Mouse (Mus musculus) frontal cortex, postnatal 10 days (tissue): ENCODE data around the gene Vmp1.

Experiments used
- DNase-seq, 2 experiments: peaks; one replicate each; pipeline ENCODE4 v3.0.0; 2022; ENCODE audit warnings: low spot score in 2 of 2, mixed read lengths in 1 of 2

Gene Vmp1

DNA sequence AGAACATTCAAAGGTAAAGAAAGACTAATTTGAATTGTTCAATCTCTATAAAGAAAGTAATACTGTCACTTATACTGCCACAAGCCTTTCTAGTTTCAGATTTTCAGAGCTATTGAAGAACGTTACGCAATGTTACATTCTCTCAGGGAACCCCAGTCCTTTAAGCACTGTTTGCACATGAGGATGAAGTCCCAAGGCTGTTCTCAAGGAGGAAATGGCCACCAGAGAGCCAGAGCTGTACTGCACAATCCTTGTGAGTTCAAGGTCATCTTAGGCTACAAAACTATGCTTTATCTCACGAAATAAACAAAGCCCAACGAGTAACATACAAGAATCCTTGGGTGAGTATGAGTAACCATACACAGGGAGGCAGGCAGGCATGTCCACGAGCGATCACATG is 49.2 kb downstream of the Vmp1 start:
- DNase-seq = no peak

DNA sequence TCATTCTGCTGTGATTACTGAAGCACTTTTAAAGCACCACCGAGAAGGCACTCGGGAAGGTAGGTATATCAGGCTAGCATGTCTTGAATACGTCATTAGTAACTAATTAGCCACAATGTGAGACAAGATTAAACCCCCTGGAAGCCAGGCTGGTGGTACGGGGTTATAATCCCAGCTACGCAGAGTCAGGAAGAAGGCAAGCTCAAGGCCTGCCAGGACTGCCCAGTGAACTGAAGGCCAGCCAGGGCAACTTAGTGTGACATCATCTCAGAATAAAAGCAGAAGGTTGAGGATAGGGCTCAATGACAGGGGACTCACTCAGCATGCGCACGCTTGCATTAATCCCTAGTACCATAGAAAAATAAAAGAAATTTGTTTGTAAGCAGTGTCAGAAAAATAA is 53.7 kb downstream of the Vmp1 start:
- DNase-seq = no peak

DNA sequence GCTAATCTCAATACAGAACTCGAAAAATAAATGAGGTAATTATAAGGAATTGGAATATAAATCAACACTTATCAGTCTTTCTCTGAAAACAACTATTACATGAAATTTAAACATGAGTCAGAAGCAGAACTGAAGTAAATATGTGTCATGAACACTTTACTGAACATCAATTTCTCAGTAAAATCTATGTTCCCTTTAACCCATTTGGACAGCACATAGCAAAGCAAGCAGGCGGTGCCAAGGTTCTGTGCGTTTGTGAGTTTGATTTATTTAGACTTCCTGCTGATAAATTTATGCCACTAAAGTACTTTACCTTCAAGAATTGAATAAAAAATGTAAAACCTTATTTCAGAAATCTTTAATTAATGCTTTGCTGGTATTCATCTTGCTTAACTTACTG is 54.2 kb downstream of the Vmp1 start:
- DNase-seq = no peak

DNA sequence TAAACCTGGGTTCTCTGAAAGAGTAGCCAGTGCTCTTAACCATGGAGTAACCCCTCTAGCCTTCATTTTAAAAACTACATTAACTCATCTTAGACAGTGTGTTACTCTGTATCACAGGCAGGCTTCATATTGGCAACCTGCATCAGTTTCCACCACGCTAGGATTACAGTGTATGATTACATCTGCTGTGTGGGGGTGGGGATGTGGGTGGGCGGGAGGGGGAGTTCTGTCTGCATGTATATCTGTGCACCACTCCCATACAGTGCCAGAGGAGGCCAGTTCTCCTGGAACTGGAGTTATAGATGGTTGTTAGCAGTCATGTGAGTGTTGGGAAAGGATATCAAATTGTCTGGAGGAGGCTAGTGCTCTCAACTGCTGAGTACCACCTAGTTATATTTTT is 55.2 kb downstream of the Vmp1 start:
- no peak for DNase-seq

DNA sequence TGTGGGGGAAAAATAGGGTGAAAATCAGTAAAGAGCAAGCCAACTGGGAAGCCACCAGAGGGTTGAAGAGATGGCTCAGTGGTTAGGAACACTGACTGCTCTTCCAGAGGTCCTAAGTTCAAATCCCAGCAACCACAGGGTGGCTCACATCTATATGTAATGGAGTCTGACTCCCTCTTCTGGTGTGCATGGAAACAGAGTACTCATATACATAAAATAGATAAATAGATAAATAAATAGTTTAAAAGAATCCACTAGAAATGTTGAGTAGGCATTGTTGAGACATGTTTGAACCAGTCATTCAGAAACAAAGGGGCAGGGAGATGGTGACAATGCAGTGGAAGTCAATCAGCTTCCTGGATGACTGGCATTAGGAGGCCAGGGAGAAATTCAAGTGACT is 56.0 kb downstream of the Vmp1 start:
- no peak for DNase-seq

DNA sequence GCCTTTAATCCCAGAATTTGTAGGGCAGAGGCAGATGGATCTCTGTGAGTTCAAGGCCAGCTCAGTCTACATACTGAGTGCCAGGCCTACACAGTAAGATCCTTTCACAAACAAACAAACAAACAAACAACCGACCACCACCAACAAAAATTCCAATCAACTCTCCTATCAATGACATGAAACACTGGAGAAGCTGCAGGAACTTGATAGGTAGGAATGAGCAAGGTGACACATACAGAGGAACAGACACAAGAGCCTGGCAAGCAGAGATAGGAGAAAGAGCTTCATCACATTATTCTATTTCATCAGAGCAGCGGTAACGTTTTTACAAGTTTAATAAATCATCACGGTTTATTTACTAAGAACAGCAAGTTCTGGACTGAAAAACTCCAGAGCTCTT is 56.9 kb downstream of the Vmp1 start:
- DNase-seq = no peak

DNA sequence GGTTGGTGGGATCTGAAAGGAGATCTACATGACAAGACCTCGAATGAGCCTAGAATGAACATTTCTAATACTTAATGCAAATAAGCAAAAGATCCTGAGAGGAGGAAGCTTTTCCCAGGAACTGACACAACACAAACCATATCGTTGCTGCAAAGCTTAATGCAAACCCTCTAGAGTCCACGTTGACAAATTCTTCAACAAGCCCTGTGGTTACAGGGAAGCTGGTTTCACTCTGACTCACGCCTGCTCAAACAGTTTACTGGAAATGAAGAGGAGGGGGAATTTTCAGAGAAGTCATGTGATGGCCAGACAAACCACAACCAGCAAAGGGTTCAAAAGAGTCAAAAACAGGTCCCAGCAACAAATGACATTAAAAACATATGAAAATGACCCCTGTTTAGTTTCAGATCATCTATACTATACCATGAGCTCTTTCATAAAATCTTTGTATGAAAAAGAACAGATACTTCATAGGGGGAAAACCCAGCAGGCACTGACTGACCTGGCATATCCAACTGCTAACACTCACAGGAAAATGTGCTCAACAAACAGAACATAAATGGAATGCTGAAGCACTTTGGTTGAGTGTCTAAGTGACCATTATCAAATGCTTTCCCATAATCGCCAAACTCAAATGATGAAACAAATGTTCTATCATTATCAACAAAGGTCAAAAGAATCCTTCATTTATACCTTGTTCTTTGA is 59.2 kb downstream of the Vmp1 start:
- DNase-seq = no peak

DNA sequence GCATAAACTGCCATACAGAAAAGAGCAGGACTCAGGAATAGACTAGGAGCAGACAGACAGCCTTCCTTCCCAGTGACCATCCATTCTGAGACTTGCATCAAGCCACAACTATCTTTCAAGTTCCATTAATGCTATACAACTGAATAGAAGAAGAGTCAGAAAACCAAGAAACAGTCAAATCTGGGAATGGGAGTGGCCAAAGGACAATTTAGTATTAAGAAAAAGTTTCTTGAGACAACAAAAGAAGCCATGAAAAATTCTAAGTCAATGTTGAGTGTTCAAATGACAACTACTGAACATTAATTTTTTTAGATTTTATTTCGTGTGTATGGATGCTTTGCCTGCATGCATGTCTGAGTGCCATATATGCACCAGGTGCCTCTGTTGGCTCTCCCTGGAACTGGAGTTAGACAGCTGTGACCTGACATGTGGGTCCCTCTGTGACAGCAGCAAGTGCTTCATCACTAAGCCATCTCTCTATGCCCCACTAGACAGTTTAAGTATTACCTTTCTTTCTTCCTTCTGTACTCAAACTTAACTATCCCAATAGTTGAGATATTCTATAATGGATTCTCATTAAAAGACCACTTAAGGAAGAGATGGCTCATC is 60.1 kb downstream of the Vmp1 start:
- no peak for DNase-seq

DNA sequence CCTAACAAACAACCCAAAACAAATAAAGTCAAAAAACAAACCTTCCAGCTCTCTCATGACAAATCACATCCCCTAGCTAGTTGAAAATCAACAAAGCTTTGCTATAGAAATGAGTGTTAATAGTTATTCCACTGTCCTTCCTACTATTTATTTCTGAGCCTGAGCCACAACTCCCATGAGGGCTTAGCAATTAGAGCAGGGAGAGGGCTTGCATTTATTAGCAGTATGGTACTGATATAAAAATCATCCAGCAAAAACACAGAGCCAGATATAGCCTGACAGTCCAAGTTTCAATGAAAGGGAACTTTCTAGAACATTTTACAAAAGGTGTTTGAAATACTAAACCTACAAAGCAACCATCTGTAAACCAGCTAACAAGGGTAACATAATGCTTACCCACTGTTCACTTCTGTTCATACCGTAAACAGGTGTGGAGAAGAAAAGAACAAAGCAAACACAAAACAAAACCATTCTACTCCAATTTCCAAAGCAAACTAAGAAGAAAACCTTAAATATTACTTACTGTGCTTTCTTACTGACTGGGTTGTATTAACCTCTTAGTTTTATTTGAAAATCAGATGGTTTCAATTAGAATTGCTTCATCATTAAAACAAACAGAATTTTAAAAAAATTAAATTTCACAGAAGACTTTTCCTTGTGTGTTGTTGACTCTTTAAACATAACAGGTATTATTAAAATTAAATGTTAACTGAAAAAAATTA is 61.3 kb downstream of the Vmp1 start:
- DNase-seq = no peak

DNA sequence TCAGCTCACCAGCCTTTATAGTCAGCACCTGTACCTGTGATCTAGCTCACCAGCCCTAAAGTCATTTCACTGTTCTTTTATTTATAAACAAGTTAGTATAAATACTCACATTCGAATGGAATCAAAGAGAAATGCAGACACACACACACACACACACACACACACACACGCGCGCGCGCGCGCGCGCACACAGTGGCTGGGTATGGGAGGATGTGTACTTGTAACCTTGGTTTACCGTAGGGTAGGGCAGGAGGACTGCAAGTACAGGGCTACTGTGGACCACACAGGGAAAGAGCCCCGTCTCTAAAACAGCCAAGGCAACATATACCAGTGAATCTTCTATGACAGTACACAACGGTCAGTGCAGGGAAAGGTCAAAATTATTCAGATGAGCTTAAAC is 62.5 kb downstream of the Vmp1 start:
- no peak for DNase-seq

DNA sequence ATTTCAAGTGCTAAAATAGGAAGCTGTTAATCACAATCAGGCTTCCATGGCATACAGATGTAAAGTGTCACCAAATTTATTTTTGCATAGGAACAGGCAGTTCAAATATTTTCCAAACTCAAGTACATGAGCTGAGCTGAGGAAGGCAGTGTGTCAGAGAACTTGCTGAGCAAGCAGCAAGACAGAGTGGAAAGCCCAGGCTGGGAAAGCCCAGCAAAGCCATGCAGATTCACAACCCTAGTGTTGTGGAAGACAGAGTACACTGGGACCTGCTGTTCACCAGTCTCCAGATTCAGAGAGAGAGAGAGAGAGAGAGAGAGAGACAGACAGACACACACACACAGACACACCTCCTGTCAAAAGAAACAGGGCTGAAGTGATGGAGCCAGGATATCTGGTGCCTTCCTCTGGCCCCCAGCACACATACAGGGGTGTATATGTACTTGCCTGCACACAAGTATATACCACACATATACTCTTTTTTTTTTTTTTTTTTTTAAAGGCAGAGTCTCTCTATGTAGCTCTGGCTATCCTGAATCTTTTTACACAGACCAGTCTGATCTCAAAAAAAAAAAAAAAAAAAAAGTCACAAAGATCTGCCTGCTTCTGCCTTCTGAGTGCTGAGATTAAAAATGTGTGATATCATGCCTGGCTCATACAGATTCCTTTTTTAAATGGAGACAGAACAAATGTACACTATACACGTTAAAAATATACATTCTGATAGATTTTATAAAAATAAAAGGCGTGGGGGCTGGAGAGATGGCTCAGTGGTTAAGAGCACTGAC is 64.9 kb downstream of the Vmp1 start:
- no peak for DNase-seq

DNA sequence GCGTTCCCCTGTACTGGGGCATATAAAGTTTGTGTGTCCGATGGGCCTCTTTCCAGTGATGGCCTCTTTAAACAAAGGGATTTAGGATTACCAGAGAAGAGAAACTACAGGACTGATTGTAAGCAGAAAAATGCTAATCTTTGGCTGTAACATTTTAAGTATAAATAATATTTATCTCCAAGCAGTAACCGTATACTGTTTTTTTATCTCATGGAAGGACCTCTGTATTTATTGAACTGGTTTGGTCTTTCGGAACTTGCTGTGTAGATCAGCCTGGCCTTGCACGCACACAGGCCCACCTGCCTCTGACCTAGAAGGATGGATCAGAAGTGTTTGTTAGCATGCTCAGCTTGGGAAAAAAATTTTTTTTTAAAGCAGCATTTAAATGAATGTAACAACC is 69.0 kb downstream of the Vmp1 start:
- DNase-seq = no peak

DNA sequence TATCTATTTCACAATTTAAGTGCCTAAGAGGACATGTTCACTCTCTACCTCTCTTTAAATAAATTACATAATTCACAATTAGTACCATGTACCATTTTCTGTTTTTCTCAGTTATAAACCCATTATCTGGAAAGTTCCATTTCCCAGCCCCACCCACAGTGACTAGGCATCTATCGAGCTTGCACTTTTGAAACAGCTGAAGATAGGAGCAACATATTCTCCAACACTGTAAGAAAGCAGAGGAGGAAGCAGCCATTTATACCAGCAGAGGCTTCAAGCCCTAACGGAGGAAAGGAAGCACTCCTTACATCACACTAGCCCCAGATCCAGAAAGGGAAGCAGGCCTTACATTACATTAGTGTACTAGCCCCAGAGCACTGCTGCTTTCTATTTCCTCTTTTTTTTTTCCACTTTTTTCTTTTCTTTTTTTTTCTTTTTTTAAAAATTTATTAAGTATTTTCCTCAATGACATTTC is 69.5 kb downstream of the Vmp1 start:
- no peak for DNase-seq

DNA sequence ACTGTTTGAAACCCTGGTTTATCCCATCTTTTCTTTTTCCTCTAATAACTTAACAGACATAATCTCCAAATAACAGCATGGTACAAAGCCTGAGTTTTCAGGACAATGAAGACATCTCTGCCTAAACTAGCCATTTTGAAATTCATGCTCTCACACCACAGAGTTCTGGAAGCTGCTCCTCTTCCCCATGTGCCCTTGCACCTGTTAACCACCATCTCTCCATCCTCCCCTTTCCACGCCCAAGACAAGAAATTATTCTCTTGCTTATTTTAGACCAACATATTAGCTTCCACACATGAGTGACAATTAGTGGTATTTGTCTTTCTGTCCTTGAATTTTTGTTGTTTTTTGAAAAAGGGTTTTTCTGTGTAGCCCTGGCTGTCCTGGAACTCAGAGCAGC is 71.6 kb downstream of the Vmp1 start:
- no peak for DNase-seq

DNA sequence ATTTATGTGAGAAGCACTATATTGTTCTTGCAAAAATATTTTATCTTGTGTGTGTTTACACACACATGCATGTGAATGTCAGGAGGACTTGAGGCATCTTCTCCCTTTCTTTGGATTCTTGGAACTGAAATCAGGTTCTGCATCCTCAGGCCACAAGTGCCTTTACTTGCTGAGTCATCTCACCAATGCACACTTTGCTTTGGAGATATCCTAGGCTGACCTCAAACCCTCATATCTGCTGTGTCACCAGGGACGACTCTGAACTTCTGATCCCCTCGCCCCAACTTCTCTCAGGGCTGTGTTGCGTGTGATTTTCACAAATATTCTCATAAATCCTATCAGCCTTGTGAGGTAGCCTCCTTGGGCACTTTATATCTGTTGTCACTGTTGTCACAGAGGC is 73.4 kb downstream of the Vmp1 start:
- DNase-seq = no peak

DNA sequence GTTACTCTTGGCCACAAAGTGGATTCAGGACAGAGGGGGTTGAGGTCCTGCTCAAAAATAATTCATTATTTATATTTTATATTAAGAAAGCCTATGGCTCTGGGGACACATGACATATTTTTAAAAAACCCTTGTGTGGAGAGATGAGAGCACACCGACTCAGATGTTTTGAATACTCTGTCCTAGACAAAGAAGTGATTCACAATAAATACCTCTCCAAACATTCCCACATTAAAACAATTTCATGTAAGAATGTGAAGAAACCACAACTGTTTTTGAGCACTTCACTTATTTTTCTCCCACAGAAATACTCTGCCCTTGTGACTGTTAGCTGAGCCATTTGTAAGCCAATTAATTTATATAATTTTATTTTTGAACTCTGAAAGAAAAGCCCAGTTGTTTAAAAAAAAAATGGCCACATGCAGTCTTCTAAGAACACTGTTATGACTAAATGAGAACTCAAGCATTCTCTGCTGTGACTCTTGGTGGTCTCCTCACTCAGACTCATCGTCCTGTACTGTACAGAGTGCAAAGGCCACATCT is 75.8 kb downstream of the Vmp1 start:
- DNase-seq = no peak

DNA sequence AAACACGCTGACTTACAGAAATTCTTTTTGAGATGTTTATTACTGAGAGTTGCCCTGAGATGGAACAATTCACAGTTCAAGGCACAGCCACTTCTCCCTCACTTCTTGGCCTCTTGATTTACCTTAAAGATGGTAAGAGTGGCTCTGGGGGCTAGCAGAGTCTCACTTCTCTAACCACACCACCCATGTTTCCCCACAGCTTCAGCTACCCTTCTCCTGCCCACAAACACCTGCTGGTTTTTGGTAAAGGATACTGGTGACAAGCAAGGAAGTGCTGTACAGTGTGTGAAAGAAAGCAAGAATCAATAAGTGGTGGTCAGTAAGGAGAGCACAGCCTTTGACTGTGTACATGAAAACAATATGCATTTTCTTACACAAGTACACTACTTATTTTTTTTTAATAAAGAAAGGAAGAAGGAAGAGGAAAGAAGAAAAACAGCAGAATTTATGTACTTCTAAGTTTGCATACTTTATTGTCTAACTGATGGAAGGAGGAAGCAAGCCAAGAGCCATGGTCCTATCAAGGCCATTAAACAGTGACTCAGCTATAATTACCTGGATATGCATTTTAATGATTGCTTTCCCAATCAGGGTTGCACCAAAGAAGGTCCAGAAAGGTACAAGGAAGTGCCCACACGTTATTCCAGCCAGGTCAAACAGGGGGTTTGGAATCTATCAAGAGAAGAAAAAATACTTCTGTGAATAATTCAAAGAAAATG is 76.9 kb downstream of the Vmp1 start:
- DNase-seq = no peak

DNA sequence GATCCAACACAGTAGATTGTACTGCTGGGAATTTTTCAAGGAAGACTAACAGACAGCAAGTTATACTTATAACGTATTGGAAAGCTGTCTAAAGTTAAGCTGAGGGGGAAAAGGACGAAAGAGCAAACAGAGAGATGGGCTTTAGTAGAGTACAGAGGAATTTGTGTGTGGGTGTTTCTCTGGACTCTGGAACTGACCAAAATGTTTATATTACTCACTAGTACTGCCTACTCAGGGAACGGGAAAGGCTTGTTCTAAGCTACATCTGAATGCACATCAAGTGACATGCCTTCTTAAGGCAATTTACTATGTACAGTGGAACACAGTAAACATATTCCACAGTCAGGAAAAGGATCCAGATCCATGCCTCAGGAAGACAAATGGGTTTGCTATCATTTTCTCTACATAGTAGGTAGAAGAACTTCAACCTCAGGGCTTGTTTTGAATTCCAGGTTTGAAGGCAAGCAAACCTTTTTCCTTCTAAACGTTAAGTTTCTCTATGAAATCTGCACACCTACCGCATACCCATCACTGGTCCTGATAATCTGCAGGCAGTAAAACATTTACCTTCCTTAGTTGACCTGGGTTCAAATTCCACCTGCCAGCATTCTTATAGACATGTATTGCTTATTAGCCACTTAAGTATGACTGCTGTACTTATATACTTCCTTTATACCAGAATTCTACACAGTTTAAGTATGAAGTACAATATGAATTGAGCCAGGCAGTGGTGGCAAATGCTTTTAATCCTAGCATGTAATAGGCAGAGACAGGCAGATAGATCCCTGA is 78.7 kb downstream of the Vmp1 start:
- no peak for DNase-seq

DNA sequence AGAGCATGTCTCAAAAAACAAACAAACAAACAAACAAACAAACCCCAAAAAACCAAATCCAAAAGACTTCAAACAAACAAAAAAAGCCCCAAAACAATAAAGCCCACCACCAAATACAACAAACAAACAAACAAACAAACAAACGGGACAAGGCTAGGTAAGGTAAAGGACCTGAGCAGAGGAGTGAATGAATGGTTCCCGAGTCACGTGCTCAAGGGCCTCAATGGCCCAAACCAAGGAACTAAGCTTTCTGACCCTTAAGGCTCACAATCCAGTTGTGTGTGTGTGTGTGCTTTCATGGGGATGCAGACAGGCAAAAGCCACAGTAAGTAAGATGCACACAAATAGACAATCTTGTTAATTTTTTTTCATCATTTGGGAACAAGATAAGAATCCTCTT is 79.3 kb downstream of the Vmp1 start:
- DNase-seq = no peak

DNA sequence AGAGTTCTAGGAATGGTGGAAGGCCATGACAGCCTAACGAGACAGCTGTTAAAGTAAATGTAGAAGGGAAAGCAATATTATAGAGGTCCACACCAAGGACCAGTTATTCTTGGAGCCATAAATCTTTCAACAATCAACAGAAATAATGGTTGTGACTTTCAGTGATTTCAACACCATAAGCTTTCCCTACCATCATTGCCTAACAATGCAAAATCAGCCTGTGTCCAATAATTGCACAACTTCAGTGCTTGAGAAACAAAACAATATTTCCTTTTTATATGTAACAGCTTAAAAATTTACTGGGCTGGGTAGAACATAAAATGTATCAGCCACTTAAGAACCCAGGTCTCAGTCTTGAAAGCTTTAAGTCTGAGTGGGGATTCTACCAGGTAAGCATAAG is 79.9 kb downstream of the Vmp1 start:
- no peak for DNase-seq

DNA sequence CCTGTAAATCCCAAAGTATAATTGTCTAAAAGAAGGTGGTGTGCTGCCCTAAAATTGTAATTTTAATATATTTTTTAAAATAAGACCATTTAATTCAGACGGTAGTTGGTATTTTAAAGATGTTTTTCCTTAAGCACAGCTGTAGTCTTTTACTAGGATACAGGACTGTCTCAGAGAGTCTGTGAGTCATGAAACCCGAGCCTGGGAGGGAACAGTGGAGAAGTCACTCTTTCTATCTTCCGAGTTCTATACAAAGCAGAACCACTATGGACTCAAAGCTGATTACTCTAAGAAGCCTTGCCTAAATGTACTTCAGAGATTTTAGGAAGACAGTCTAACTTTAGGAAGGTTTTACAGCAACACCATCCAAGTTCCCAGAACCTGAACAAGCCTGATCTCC is 81.5 kb downstream of the Vmp1 start:
- DNase-seq = no peak
